9 mouse cellular contexts compared by ENCODE assay signal in the genomic region with DNA sequence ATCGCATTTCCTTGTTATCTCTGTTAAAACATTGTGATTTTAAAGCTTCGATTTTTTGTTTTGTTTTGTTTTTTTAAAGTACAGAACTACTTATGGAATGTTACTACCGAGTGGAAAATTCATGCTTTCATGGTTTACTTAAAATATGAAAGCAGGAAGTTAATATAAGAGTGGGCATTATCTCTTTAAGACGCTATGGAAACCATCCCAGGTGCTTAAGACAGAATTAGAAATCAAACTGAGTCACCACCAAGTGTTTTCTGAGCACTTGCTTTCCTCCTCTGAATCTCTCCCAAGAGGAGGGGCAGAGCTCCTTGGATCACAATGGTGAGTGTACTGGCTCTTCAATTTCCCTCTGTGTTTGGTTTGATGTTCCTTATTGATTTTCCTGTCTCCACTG. TPM values are rescaled to one million over a fixed set of nuclear protein-coding genes. Genes with fewer than 3 reads are reported as not detected.
A peak's percentile ranks its signal among the peaks of the same experiment; 100 is the strongest.
DNase-seq lines count a peak whose midpoint lies in the region; ATAC-seq lines count a peak whose summit lies in the region.
"Had no signal": no experiment of that assay in that cellular context is flagged by ENCODE, and none has a peak within 500 bp of the region (broad histone marks: within the 10 kb centered on the region; RNA-seq: fewer than 3 reads in every experiment).

No protein-coding gene starts in this region.

- 92% methylated on average over 4 of the region's 4 CpGs for WGBS in hindbrain, embryonic 15.5 days
- 90% methylated on average over 4 of the region's 4 CpGs for WGBS in hindbrain, embryonic 10.5 days

- no peaks in the 10 kb centered on the region for H3K36me3 ChIP-seq in hindbrain, embryonic 15.5 days
- peaks cover 6% of the 10 kb centered on the region; the same call in 1 of the 2 replicates for H3K36me3 ChIP-seq in hindbrain, embryonic 10.5 days
- H3K36me3 ChIP-seq: heart, embryonic 15.5 days had no signal

- H3K4me1 ChIP-seq in hindbrain, embryonic 15.5 days (replicated peaks), result peaks cover 7% of the 10 kb centered on the region
- peaks cover 8% of the 10 kb centered on the region for H3K4me1 ChIP-seq in hindbrain, embryonic 10.5 days (replicated peaks)

- DNase-seq in hindbrain, embryonic 10.5 days (ENCODE audit: low spot score), result no peak
- peak; percentile 2 to 3 for DNase-seq in right cerebral cortex, adult 2 months (ENCODE audit: low spot score in 2 of 2)
- no peak for DNase-seq in right cerebral cortex, postnatal 36 days (ENCODE audit: low spot score in 2 of 2)
- peak; percentile 42 for DNase-seq in induced T-regulatory cell, adult 2 months (ENCODE audit: low read depth)
- DNase-seq in urinary bladder, postnatal 14 days (ENCODE audit: low spot score), result no peak
- DNase-seq in adrenal gland, postnatal 4 days (ENCODE audit: low spot score in 2 of 2), result no peak

- no peak overlapping the region for H3K27ac ChIP-seq in hindbrain, embryonic 15.5 days (replicated peaks)
- H3K27ac ChIP-seq in hindbrain, embryonic 10.5 days, result no peak overlapping the region

- no peak for ATAC-seq in hindbrain, embryonic 15.5 days (ENCODE audit: low FRiP score, low read depth)

- H3K9ac ChIP-seq in hindbrain, embryonic 15.5 days, result no peak overlapping the region

- H3K4me2 ChIP-seq in hindbrain, embryonic 15.5 days, result no peak overlapping the region

- 0 out of 2 replicates have a peak overlapping the region, but pooled peaks have one; percentile 87 for H3K4me3 ChIP-seq in hindbrain, embryonic 15.5 days
- no peak overlapping the region for H3K4me3 ChIP-seq in hindbrain, embryonic 10.5 days

- no peaks in the 10 kb centered on the region for H3K9me3 ChIP-seq in hindbrain, embryonic 15.5 days
- peaks cover 11% of the 10 kb centered on the region for H3K9me3 ChIP-seq in hindbrain, embryonic 10.5 days
- H3K9me3 ChIP-seq: heart, embryonic 15.5 days had no signal

- no peaks in the 10 kb centered on the region for H3K27me3 ChIP-seq in hindbrain, embryonic 15.5 days
- H3K27me3 ChIP-seq in hindbrain, embryonic 10.5 days (ENCODE audit: insufficient read depth, poor library complexity, severe bottlenecking), result no peaks in the 10 kb centered on the region
- H3K27me3 ChIP-seq: heart, embryonic 15.5 days had no signal

RNA-seq across cellular contexts. Expression of gene Zfp729b, which starts 0.6 kb away (rescaled TPM):
- polyA plus RNA-seq in hindbrain, embryonic 15.5 days (2015; fragmentation: Nextera tagmentation; extraction: Ambion mirVana), result 4.6 TPM in 2 replicates
- polyA plus RNA-seq in hindbrain, embryonic 10.5 days (2016; fragmentation: Nextera tagmentation; extraction: Ambion mirVana), result 2.2 and 3.5 TPM in 2 replicates
- 1 to 10 TPM; 9.0 to 9.1 TPM for total RNA-seq in adrenal gland, postnatal 4 days (2021)

RNA-seq across cellular contexts. Expression of gene Gm49345, which starts 27.5 kb away (rescaled TPM):
- polyA plus RNA-seq in hindbrain, embryonic 15.5 days (2015; fragmentation: Nextera tagmentation; extraction: Ambion mirVana), result 0.16 and 0.31 TPM in 2 replicates
- not detected in 2 replicates for polyA plus RNA-seq in hindbrain, embryonic 10.5 days (2016; fragmentation: Nextera tagmentation; extraction: Ambion mirVana)
- 1 to 10 TPM in 1 of 2 experiments, under 1 TPM in 1; 0.51 to 1.0 TPM for total RNA-seq in adrenal gland, postnatal 4 days (2021)
- polyA plus RNA-seq: limb, embryonic 11.5 days had no signal

RNA-seq across cellular contexts. Expression of gene Zfp729a, which starts 27.5 kb away (rescaled TPM):
- 2.9 and 3.1 TPM in 2 replicates for polyA plus RNA-seq in hindbrain, embryonic 15.5 days (2015; fragmentation: Nextera tagmentation; extraction: Ambion mirVana)
- polyA plus RNA-seq in hindbrain, embryonic 10.5 days (2016; fragmentation: Nextera tagmentation; extraction: Ambion mirVana), result 1.5 and 2.2 TPM in 2 replicates
- 1 to 10 TPM; 7.6 to 8.2 TPM for total RNA-seq in adrenal gland, postnatal 4 days (2021)

RNA-seq across cellular contexts. Expression of gene Zfp748, which starts 56.5 kb away (rescaled TPM):
- polyA plus RNA-seq in hindbrain, embryonic 15.5 days (2015; fragmentation: Nextera tagmentation; extraction: Ambion mirVana), result 13.1 and 13.4 TPM in 2 replicates
- 15.1 and 15.4 TPM in 2 replicates for polyA plus RNA-seq in hindbrain, embryonic 10.5 days (2016; fragmentation: Nextera tagmentation; extraction: Ambion mirVana)
- 10 to 100 TPM; 10.4 to 11.8 TPM for total RNA-seq in adrenal gland, postnatal 4 days (2021)

Comparison
In these comparisons a context has a peak if more than half of its experiments do, and no peak if none do; other contexts are left out.
1. DNase-seq: peak in right cerebral cortex, adult 2 months (2 of 2) and induced T-regulatory cell, adult 2 months (single experiment); none in hindbrain, embryonic 10.5 days (single experiment), right cerebral cortex, postnatal 36 days (0 of 2), urinary bladder, postnatal 14 days (single experiment) and adrenal gland, postnatal 4 days (0 of 2).